Mouse (Mus musculus): Measurements from ENCODE around the gene Tmem234.
"Not testable (repeated sequence)": the region's sequence is repeated elsewhere in the genome, so short reads cannot be mapped to it uniquely, and the experiment has no call there.

The Tmem234 gene

DNA sequence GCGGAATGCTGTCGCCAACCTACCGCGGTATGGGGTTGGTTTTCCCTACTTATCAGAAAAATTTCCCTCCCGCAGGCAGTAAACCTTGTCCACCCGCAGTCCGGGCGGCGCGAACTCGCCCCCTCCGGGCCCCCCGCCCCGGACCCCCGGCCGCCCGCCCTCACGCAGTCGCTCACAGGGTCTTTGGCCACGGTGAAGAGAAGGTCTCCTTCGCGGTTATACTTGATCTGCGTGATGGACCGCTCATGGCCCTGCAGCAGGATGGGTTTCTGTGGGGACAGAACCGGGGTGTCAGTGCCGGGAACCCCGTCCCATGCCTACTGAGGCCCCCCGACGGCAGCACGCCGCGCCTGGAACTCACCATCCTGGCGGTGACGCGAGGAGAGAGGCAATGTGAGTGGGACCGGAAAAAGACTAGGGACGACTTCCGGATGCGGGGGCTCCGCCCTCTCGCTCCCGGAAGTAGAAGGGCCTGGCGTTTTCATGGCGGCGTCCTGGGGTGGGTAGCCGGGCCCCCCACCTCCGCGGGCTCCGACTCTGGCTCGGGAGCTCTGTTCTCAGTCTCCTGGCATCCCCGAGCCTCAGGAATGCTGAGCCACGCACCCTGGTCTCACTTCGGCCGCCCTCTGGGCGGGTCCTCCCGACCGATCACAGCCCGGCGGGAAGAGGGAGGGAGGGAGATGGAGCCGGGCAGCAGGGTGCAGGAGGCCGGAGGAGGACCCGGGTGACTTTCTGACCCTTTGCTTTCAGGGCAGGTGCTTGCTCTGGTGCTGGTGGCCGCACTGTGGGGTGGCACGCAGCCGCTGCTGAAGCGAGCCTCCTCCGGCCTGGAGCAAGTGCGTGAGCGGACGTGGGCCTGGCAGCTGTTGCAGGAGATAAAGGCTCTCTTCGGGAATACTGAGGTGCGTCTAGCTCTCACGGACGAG, at the start of gene Tmem234, which contains the start of gene Eif3i:
Gene Tmem234, plus strand, starts transcription at position 436 of the 926 bp plus-strand sequence.
Gene Eif3i, minus strand, starts transcription at position 416 of the 926 bp plus-strand sequence.
- in situ Hi-C loops (cut with MseI, MboI), result no loop called here

DNA sequence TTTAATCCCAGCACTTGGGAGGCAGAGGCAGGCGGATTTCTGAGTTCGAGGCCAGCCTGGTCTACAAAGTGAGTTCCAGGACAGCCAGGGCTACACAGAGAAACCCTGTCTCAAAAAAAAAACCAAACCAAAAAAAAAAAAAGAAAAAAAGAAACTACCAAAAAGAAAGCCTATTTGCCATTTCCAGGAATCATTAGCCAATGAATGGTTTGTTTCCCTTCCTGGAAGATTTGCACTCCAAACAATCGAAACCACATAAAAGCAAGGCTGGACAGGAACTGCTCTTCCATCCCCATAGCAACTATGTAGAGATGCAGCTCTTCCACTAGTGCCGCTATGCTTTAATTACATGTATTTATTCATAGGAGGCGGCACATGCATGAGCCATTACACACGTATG, 46.0 kb upstream of the Tmem234 start:
- in situ Hi-C loops (cut with MseI, MboI), result not testable (repeated sequence)

GRCm38 (mm10) chr4:129555421-129555861, 45.0 kb upstream of the Tmem234 start:
- in situ Hi-C loops (cut with MseI, MboI), result no loop called here

DNA sequence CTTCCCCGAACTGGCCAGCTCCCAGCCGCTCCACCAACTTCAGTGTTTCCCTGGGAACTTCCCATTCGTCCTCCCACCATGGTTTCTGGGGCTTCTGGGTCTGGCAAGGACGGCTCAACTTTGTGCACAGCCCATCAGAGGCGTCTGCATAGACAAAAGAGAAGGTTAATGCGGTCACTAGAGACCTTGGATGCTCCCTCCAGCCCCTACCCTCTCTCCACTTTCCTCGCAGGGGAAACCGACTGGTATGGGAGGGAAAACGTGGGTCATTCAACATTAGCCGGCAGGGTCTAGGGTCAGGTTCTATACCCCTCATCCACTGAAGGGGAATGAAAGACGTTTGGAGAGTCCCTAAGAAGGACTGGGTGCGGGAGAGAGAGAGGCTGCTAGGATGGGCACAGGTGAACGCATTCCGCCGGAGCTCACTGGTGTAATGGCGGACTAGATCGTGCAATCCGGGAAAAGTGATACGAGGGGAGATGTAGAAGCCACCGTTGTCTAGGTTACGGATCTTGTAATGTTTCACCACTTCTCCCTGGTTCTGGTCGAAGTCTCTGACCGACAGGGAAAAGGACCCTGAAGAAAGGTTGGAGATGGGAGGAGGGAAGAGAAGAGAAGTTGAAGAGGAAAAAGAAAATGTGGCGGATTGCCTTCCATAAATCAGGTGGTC, 44.5 kb upstream of the Tmem234 start:
- in situ Hi-C loops (cut with MseI, MboI), result no loop called here

DNA sequence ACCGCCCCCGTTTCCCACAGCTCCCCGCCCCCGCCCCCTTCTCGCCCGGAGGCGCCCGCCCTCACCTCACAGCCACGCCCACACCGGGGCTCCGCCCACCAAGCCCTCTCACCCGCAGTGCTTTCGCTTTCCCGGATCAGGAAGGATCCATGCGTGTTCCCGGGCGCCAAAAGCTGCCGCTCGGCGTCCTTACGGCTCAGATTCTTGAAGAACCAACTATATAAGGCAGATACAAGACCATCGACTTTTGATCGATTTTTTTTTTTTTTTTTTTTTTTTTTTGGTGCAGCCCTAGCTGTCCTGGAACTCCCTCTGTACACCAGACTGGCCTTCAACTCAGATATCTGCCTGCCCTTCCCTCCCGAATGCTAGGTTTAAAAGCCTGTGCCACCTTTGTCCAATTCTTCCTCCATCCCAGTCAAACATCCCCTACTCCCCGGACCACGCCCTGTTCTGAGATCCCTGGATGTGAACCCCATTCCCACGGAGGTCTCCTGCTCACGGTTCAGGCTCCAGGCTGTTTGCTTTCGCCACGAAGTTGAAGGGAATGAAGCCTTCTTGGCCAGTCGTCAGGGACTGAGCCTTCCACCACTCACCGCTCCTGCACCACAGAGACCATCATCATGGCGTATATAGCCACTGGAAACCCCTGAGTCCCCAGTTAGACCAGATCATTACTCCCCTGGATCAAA, 43.8 kb upstream of the Tmem234 start:
- in situ Hi-C loops (cut with MseI, MboI), result no loop called here

GRCm38 (mm10) chr4:129557256-129557808, 43.1 kb upstream of the Tmem234 start:
- in situ Hi-C loops (cut with MseI, MboI), result no loop called here

GRCm38 (mm10) chr4:129558321-129558955, 42.0 kb upstream of the Tmem234 start:
- in situ Hi-C loops (cut with MseI, MboI), result no loop called here

GRCm38 (mm10) chr4:129561184-129561583, 39.3 kb upstream of the Tmem234 start:
- in situ Hi-C loops (cut with MseI, MboI), result no loop called here

DNA sequence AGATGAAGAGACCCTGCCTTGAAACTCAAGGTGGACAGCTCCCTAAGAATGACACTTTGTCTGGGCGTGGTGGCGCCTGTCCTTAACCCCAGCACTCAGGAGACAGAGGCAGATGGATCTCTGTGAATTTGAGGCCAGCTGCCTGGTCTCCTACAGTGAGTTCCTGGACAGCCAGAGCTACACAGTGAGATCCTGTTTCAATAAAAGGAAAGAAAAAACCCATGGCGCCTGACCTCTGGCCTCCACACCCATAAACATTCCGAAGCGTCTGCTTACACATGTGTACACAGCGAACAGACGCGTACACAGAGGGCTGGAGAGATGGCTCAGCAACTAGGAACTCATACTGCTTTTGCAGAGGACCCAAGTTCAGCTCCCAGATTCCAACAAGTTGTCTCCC, 36.8 kb upstream of the Tmem234 start:
- in situ Hi-C loops (cut with MseI, MboI), result no loop called here

GRCm38 (mm10) chr4:129565139-129565538, 35.3 kb upstream of the Tmem234 start:
- in situ Hi-C loops (cut with MseI, MboI), result no loop called here

DNA sequence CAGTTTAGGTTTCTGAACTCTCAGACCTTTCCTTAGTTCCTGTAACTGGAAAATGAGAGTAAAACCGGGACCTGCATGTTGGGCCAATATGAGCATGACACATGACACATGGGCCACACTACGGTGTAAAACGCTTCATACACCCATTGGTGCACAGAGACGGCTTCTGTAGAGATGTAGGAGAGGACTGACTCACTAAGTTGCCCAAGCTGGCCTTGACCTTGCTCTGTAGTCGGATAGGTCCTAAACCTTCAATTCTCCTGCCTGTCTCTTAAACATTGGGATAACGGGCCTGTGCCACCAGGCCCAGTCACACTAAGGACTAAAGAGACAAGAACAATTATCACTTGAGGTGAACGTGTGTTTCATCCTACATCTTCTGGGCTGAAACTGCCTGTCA, 32.1 kb upstream of the Tmem234 start:
- in situ Hi-C loops (cut with MseI, MboI), result no loop called here

DNA sequence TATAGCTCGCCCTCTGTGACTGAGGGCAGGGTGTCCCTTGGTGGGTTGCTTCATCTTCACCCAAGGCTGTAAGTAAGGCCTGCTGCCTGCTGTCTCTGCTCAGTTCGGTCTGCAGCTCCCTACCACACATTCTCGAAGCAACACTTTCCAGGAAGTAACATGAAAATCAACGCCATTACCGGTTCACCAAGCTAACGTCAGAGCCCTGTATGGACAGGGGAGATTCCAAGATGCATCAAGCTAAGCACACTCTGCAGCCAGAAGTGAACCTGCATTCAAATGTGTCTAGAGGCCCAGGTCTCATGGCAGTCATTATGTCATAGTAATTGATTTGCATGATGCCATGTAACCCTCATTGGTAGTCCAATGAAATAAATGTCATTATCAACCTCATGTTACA, 30.4 kb upstream of the Tmem234 start:
- in situ Hi-C loops (cut with MseI, MboI), result no loop called here

DNA sequence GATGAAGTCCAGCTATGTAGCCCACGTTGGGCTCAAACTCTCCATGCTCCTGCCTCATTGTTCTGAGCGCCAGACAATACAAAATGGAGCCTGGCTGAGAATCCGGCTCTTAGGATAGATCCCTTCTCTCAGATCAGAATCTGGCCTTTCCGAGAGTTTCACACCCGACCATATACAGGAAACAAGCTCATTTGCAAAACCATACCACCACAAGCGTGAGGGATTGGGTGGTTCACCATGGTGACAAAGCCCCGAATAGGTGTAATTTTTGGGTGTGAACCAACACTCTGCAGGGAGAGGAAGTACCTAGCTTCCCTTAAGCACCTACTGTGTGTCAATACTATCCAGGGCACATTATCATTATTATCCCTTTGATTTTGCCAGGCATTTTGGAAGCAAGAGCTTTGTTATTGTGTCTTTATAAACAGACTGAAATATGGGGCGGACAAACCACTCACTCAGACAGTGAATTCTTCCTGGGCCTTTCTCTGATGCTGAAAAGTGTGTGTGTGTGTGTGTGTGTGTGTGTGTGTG, 28.9 kb upstream of the Tmem234 start:
- in situ Hi-C loops (cut with MseI, MboI), result no loop called here

DNA sequence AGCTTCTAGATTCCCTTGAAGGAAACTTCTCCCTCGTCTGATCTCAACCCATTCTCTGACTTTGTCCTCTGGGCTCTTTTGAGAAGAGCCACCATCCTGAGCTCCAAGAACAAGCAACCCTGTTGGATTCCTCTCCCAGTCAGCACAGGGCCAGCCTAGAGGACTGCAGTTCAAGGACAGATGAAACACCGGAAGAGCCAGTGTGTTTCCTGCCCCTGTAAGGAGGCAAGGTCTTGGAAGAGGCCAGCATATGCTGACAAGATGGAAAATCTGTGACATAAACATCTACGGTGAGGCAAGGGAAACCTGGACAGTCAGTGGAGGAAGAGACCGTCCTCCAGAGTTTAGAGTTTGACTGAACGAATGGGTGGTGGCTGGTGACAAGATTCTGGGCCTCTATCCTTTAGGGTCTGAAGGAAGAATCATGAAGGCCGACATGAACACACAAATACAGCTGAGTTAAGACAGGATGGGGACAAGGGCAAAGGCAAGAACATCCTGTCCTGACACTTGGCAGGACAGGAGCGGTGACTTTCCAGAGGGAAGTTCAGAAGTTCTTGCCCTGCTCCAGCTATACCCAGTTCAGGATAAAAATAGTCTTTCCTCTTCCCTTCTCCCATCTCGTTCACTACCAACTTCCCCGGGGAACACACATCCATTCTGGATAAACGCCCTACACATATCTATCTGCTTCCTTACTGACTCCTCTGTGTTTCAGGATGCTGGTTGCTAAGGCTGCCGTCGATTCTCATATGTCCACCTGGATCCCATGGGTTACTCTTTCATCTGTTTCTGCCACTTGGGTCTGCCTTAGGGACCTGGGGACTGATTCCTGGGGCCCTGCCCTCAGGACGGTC, 28.0 kb upstream of the Tmem234 start:
- in situ Hi-C loops (cut with MseI, MboI), result no loop called here

- in situ Hi-C loops (cut with MseI, MboI), result no loop called here
These were observed 27.4 kb upstream of the Tmem234 start for GRCm38 (mm10) chr4:129573093-129573370.

DNA sequence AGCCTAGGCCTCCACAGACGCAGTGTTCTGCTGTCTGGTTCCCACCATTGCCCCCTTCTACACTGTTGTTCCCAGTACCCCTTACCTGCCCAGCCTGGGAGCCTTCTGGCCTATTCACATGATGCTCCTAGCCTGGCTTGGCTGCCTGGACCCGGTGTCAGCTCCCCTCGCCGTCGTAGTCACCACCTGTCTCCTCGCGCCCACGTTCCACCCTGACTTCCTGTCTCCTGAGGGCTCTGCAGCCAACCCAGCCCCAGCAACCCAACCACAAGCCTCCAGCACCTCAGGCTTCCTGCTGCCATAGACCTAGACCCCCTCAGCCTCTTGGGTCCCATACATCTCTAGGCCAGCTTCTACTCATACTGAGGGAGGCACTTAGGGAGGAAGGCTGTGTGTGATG, 27.0 kb upstream of the Tmem234 start, which contains the start of gene Lck:
Gene Lck, minus strand, starts transcription at position 212 of the 400 bp plus-strand sequence.
- in situ Hi-C loops (cut with MseI, MboI), result no loop called here

DNA sequence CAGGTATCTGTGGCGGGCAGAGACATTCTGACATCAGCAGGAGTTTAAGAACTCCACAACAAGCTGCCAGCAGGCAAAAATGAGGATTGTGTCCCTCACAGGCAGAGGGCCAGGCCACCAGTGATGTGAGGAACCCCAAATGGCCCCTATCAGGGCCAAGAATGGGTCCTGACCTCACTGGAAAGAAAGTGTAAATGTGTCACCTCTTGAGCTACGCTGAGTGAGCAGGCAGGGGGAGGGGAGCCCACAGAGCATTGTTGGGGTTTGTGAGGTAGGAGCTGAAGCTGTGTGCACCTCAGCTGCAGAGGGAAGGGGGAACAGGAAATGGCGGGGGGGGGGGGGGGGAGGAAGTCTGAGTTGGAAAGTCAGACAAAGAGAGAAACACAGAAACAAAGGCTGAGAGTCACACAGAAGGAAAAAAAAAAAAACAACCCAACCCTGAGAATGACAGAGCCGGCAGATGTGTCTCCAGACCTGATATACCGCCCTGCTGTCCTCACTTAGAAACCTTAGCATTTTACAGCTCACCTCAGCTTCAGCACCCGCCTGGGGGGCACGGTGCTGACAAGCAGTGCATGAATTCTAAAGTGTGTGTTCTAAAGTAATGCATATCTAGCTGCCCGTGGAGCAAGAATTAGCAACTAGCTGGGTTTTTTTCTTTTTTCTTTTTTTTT, 25.2 kb upstream of the Tmem234 start:
- in situ Hi-C loops (cut with MseI, MboI), result no loop called here

DNA sequence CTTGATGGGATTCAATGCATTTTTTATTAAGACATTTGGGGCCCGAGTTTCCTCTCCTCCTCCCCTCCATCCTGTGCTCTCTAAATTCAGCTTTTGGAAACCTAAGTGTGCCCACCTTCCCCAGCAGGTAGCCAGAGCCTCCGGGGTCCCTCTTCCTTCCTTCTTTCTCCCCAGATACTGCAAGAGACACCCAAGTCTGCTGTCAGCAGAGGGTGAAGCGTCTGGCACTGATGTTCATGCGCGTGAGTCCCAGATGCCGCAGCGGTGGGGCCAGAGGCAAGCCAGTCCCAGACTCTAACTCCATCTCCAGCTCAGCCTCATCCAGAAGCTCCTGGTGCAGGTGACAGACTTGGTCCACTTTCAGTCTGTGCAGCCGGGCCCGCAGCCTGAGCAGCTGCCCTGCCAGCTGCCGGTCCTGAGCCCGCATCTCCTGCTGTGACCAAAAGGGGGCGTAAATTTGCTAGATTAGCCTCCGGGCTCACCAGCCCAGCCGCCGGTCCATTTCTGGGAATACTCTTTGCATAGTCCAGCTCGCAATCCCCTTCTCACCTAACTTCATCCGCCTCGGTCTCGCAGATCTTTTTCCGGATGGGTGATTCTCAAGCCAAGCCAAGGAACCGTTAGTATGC, 23.5 kb upstream of the Tmem234 start:
- in situ Hi-C loops (cut with MseI, MboI), result no loop called here

GRCm38 (mm10) chr4:129577688-129578087, 22.8 kb upstream of the Tmem234 start:
- in situ Hi-C loops (cut with MseI, MboI), result no loop called here
